Mouse (Mus musculus): Measurements from ENCODE around the gene Gm5485.

DNA sequence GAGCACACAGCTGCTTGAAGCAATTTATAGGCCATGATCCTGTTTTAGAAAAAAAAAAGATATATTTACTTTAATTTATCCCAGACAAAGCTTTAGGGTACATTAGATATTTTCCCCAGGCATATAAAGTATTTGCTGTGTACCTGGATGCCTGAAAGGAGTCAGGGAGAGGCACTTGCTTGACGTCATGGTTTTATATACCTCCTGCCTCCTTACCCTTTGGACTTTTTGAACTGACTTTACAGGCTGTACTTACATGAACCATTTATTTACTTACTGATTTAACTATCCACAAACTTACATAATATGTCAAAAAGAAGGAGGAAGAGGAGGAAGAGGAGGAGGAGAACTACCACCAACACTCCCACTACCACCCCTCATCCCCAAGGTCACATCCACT is at the start of gene Gm5485:
- TF ChIP-seq POLR2A (IDR thresholded peaks at IDR 0.05; ENCODE audit: borderline replicate concordance, extremely low read depth, low read depth, low read length) (no peak), CTCF (IDR thresholded peaks at IDR 0.05; ENCODE audit: insufficient read depth, low read length) (no peak)

Data from lung, adult 2 months (tissue).